Mouse (Mus musculus) hindbrain, embryonic 16.5 days (tissue): ENCODE results near the gene Tcp11l2. TPM values are rescaled to one million over a fixed set of nuclear protein-coding genes. Genes with fewer than 3 reads are reported as not detected.

Experiments used
- ATAC-seq: fragments of 200-750 bp; cut with Nextera tagmentation; 2 replicates; pipeline ENCODE4 v1.8.0; 2017; ENCODE audit warnings: moderate TSS enrichment, moderate library complexity
- H3K27ac ChIP-seq: fragments of 300-500 bp; sonication (generic); 2 replicates; pipeline ENCODE4 v1.5.1; 2014; ENCODE audit warnings: low read depth, mild to moderate bottlenecking, control low read depth, low read length, moderate library complexity
- H3K27me3 ChIP-seq: fragments of 300-500 bp; sonication (generic); replicated peaks from 2 replicates; pipeline ENCODE4 v1.6.1; 2014; ENCODE audit warnings: low read length; ENCODE audit not compliant: control insufficient read depth, insufficient read depth
- H3K36me3 ChIP-seq: fragments of 300-500 bp; sonication (generic); 2 replicates; pipeline ENCODE4 v1.6.1; 2014; ENCODE audit warnings: mild to moderate bottlenecking, low read length, moderate library complexity, mixed read lengths; ENCODE audit not compliant: control insufficient read depth, insufficient read depth
- H3K4me1 ChIP-seq: fragments of 300-500 bp; sonication (generic); 2 replicates; pipeline ENCODE4 v1.6.1; 2014; ENCODE audit warnings: low read depth, low read length; ENCODE audit not compliant: control insufficient read depth, insufficient read depth
- H3K4me2 ChIP-seq: fragments of 300-500 bp; sonication (generic); 2 replicates; pipeline ENCODE4 v1.6.1; 2014; ENCODE audit warnings: mild to moderate bottlenecking, low read length, control low read depth, moderate library complexity
- H3K4me3 ChIP-seq: fragments of 300-500 bp; sonication (generic); 2 replicates; pipeline ENCODE4 v1.5.1; 2014; ENCODE audit warnings: mild to moderate bottlenecking, low read length, control low read depth, moderate library complexity
- H3K9ac ChIP-seq: fragments of 300-500 bp; sonication (generic); 2 replicates; pipeline ENCODE4 v1.6.1; 2014; ENCODE audit warnings: low read depth, mild to moderate bottlenecking, control low read depth, low read length, moderate library complexity
- H3K9me3 ChIP-seq: fragments of 300-500 bp; sonication (generic); 2 replicates; pipeline ENCODE4 v1.6.1; 2014; ENCODE audit warnings: mild to moderate bottlenecking, low read length, moderate library complexity; ENCODE audit not compliant: control insufficient read depth
- WGBS: fragments of 180-500 bp; shearing (Covaris S2); extraction: QIAGEN DNeasy Blood & Tissue Kit; methylation state at CpG from one replicate; pipeline ENCODE4 v1.1.7; 2014; 5-methylcytosine and 5-hydroxymethylcytosine counted together
- polyA plus RNA-seq: library from polyadenylated mRNA; unstranded; fragments of >200 nt; fragmentation: Nextera tagmentation; extraction: Ambion mirVana; gene quantifications from 2 replicates; pipeline ENCODE4 v1.2.1, GENCODE M21; 2015

Gene Tcp11l2
- polyA plus RNA-seq, 1 experiment from 2014 or later = 21.8 TPM

- no peaks in the 10 kb centered on the region for H3K9me3 ChIP-seq
- H3K4me1 ChIP-seq = no peaks in the 10 kb centered on the region
- ATAC-seq = no peak
- H3K36me3 ChIP-seq = peaks cover 4% of the 10 kb centered on the region; the same call in 1 of the 2 replicates
- H3K4me3 ChIP-seq = no peak overlapping the region
- no peak overlapping the region for H3K9ac ChIP-seq
- WGBS = 77% methylated on average over 3 of the region's 3 CpGs
- no peaks in the 10 kb centered on the region for H3K27me3 ChIP-seq
- no peak overlapping the region for H3K27ac ChIP-seq
- no peak overlapping the region for H3K4me2 ChIP-seq
These were observed 34.4 kb downstream of the Tcp11l2 start for GRCm38 (mm10) chr10:84610783-84611182.

GRCm38 (mm10) chr10:84611664-84612063 is 35.2 kb downstream of the Tcp11l2 start:
- Histone ChIP-seq H3K4me1 (no peaks in the 10 kb centered on the region), H3K36me3 (no peaks in the 10 kb centered on the region), H3K9me3 (no peaks in the 10 kb centered on the region), H3K27ac (no peak overlapping the region), H3K27me3 (no peaks in the 10 kb centered on the region), H3K4me2 (no peak overlapping the region), H3K9ac (no peak overlapping the region), H3K4me3 (no peak overlapping the region)
- ATAC-seq = no peak
- WGBS = 64% methylated on average over 3 of the region's 3 CpGs

GRCm38 (mm10) chr10:84612281-84612680 is 35.9 kb downstream of the Tcp11l2 start:
- 87% methylated on average over 2 of the region's 2 CpGs for WGBS

GRCm38 (mm10) chr10:84613366-84613765 is 36.9 kb downstream of the Tcp11l2 start:
- WGBS = 84% methylated on average over 8 of the region's 8 CpGs
- no peak overlapping the region for H3K9ac ChIP-seq

More at GRCm38 (mm10) chr10:84612281-84612680, 35.9 kb downstream of the Tcp11l2 start:
- no peak for ATAC-seq
- Histone ChIP-seq H3K4me2 (no peak overlapping the region), H3K36me3 (no peaks in the 10 kb centered on the region), H3K4me3 (no peak overlapping the region), H3K4me1 (no peaks in the 10 kb centered on the region), H3K9ac (no peak overlapping the region), H3K9me3 (no peaks in the 10 kb centered on the region), H3K27me3 (no peaks in the 10 kb centered on the region), H3K27ac (no peak overlapping the region)

GRCm38 (mm10) chr10:84615076-84615475 is 38.6 kb downstream of the Tcp11l2 start:
- no peaks in the 10 kb centered on the region for H3K9me3 ChIP-seq
- no peaks in the 10 kb centered on the region for H3K4me1 ChIP-seq
- no peak overlapping the region for H3K4me2 ChIP-seq

More at GRCm38 (mm10) chr10:84613366-84613765, 36.9 kb downstream of the Tcp11l2 start:
- Histone ChIP-seq H3K27ac (no peak overlapping the region), H3K4me3 (no peak overlapping the region), H3K36me3 (no peaks in the 10 kb centered on the region), H3K4me1 (no peaks in the 10 kb centered on the region), H3K4me2 (no peak overlapping the region), H3K9me3 (no peaks in the 10 kb centered on the region), H3K27me3 (no peaks in the 10 kb centered on the region)
- ATAC-seq = no peak

GRCm38 (mm10) chr10:84621826-84622790 is 45.7 kb downstream of the Tcp11l2 start, which contains the start of gene Polr3b:
Gene Polr3b, plus strand, starts transcription at chr10:84622292.
- Histone ChIP-seq H3K4me1 (peaks cover 14% of the 10 kb centered on the region), H3K9ac (peak within 1 kb of the TSS; percentile 75), H3K36me3 (no peaks in the 10 kb centered on the region), H3K27ac (peak within 1 kb of the TSS; percentile 95), H3K27me3 (no peaks in the 10 kb centered on the region), H3K9me3 (no peaks in the 10 kb centered on the region), H3K4me3 (peak within 1 kb of the TSS; percentile 72), H3K4me2 (peak within 1 kb of the TSS; percentile 81)
- peak; percentile 98 for ATAC-seq
- WGBS = 9% methylated on average over 53 of the region's 53 CpGs

More at GRCm38 (mm10) chr10:84615076-84615475, 38.6 kb downstream of the Tcp11l2 start:
- Histone ChIP-seq H3K4me3 (no peak overlapping the region), H3K27ac (no peak overlapping the region), H3K27me3 (no peaks in the 10 kb centered on the region), H3K36me3 (no peaks in the 10 kb centered on the region), H3K9ac (no peak overlapping the region)
- 82% methylated on average over 3 of the region's 3 CpGs for WGBS
- no peak for ATAC-seq

- Histone ChIP-seq H3K27me3 (no peaks in the 10 kb centered on the region), H3K9ac (no peak overlapping the region), H3K4me1 (no peaks in the 10 kb centered on the region), H3K4me2 (no peak overlapping the region), H3K27ac (no peak overlapping the region), H3K36me3 (peaks cover 22% of the 10 kb centered on the region), H3K9me3 (no peaks in the 10 kb centered on the region), H3K4me3 (no peak overlapping the region)
- WGBS = 61% methylated on average over 5 of the region's 5 CpGs
- no peak for ATAC-seq
These were observed 54.8 kb downstream of the Tcp11l2 start for GRCm38 (mm10) chr10:84631182-84631581.

GRCm38 (mm10) chr10:84632005-84632404 is 55.6 kb downstream of the Tcp11l2 start:
- no peak for ATAC-seq
- H3K4me2 ChIP-seq = no peak overlapping the region
- WGBS = 96% methylated on average over 4 of the region's 4 CpGs
- H3K9ac ChIP-seq = no peak overlapping the region
- no peaks in the 10 kb centered on the region for H3K4me1 ChIP-seq
- H3K27ac ChIP-seq = no peak overlapping the region
- no peaks in the 10 kb centered on the region for H3K27me3 ChIP-seq
- peaks cover 24% of the 10 kb centered on the region for H3K36me3 ChIP-seq
- H3K9me3 ChIP-seq = no peaks in the 10 kb centered on the region
- no peak overlapping the region for H3K4me3 ChIP-seq

GRCm38 (mm10) chr10:84636656-84637055 is 60.2 kb downstream of the Tcp11l2 start:
- Histone ChIP-seq H3K4me1 (no peaks in the 10 kb centered on the region), H3K36me3 (peaks cover 26% of the 10 kb centered on the region), H3K27ac (no peak overlapping the region), H3K4me2 (no peak overlapping the region), H3K9ac (no peak overlapping the region), H3K27me3 (no peaks in the 10 kb centered on the region), H3K4me3 (no peak overlapping the region), H3K9me3 (no peaks in the 10 kb centered on the region)
- no peak for ATAC-seq
- WGBS = 96% methylated on average over 10 of the region's 10 CpGs
